Mouse (Mus musculus) hindbrain, embryonic 16.5 days (tissue): ENCODE data around the gene Hbb-y. TPM values are rescaled to one million over a fixed set of nuclear protein-coding genes. Genes with fewer than 3 reads are reported as not detected.
"Not testable (repeated sequence)": the region's sequence is repeated elsewhere in the genome, so short reads cannot be mapped to it uniquely, and the experiment has no call there.

Experiments
- ATAC-seq: fragments of 200-750 bp; cut with Nextera tagmentation; 2 replicates; pipeline ENCODE4 v1.8.0; 2017; ENCODE audit warnings: moderate TSS enrichment, moderate library complexity
- H3K27ac ChIP-seq: fragments of 300-500 bp; sonication (generic); 2 replicates; pipeline ENCODE4 v1.5.1; 2014; ENCODE audit warnings: low read depth, mild to moderate bottlenecking, control low read depth, low read length, moderate library complexity
- H3K27me3 ChIP-seq: fragments of 300-500 bp; sonication (generic); replicated peaks from 2 replicates; pipeline ENCODE4 v1.6.1; 2014; ENCODE audit warnings: low read length; ENCODE audit not compliant: control insufficient read depth, insufficient read depth
- H3K36me3 ChIP-seq: fragments of 300-500 bp; sonication (generic); 2 replicates; pipeline ENCODE4 v1.6.1; 2014; ENCODE audit warnings: mild to moderate bottlenecking, low read length, moderate library complexity, mixed read lengths; ENCODE audit not compliant: control insufficient read depth, insufficient read depth
- H3K4me1 ChIP-seq: fragments of 300-500 bp; sonication (generic); 2 replicates; pipeline ENCODE4 v1.6.1; 2014; ENCODE audit warnings: low read depth, low read length; ENCODE audit not compliant: control insufficient read depth, insufficient read depth
- H3K4me2 ChIP-seq: fragments of 300-500 bp; sonication (generic); 2 replicates; pipeline ENCODE4 v1.6.1; 2014; ENCODE audit warnings: mild to moderate bottlenecking, low read length, control low read depth, moderate library complexity
- H3K4me3 ChIP-seq: fragments of 300-500 bp; sonication (generic); 2 replicates; pipeline ENCODE4 v1.5.1; 2014; ENCODE audit warnings: mild to moderate bottlenecking, low read length, control low read depth, moderate library complexity
- H3K9ac ChIP-seq: fragments of 300-500 bp; sonication (generic); 2 replicates; pipeline ENCODE4 v1.6.1; 2014; ENCODE audit warnings: low read depth, mild to moderate bottlenecking, control low read depth, low read length, moderate library complexity
- H3K9me3 ChIP-seq: fragments of 300-500 bp; sonication (generic); 2 replicates; pipeline ENCODE4 v1.6.1; 2014; ENCODE audit warnings: mild to moderate bottlenecking, low read length, moderate library complexity; ENCODE audit not compliant: control insufficient read depth
- WGBS: fragments of 180-500 bp; shearing (Covaris S2); extraction: QIAGEN DNeasy Blood & Tissue Kit; methylation state at CpG from one replicate; pipeline ENCODE4 v1.1.7; 2014; 5-methylcytosine and 5-hydroxymethylcytosine counted together
- polyA plus RNA-seq: library from polyadenylated mRNA; unstranded; fragments of >200 nt; fragmentation: Nextera tagmentation; extraction: Ambion mirVana; gene quantifications from 2 replicates; pipeline ENCODE4 v1.2.1, GENCODE M21; 2015

Gene Hbb-y
- polyA plus RNA-seq, 1 experiment from 2014 or later, result 13.4 TPM

DNA sequence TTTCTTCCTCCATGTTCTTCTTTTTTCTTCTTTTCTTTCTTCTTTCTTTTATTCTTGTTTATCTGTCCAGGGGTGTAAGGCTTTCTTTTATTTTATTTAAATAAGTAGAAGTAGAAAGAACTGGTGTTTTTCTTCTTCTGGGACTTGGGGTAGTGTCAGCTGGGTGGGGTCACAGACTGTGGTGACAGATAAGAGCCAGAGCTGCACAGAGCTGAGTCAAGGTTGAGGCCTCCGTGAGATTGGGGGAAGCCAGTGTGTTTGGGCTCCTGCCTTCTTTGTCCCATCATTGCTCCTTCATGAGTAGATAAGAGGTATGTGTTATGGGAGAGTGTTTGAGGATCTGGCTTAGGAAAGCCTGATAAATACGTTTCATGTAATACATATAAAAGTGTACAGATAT is 6.1 kb upstream of the Hbb-y start:
- Histone ChIP-seq H3K4me2 (no peak overlapping the region), H3K4me3 (no peak overlapping the region), H3K36me3 (no peaks in the 10 kb centered on the region), H3K27me3 (no peaks in the 10 kb centered on the region), H3K4me1 (no peaks in the 10 kb centered on the region), H3K9me3 (no peaks in the 10 kb centered on the region), H3K27ac (no peak overlapping the region), H3K9ac (no peak overlapping the region)
- 78% methylated on average over 2 of the region's 2 CpGs for WGBS
- ATAC-seq, result no peak

DNA sequence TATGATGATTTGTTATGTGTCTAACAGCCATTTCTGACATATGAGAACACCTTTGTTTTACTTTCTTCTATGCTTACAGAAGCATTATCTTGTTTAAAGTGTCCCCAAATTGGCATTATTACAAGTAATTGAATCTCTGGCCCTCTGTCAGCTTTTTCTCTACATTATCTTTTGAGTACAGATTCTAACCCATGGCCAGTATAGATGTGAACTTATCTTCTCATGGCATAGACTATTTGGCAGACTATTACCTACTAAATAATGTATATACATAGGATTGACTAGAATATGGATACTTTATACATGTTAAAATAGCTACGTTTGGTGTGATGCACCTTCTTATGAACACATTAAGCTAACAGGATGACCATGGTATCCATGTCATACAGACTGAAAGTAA is 1.7 kb upstream of the Hbb-y start:
- no peak overlapping the region for H3K4me2 ChIP-seq
- H3K36me3 ChIP-seq, result no peaks in the 10 kb centered on the region
- H3K4me1 ChIP-seq, result no peaks in the 10 kb centered on the region
- no peaks in the 10 kb centered on the region for H3K9me3 ChIP-seq
- ATAC-seq, result no peak
- 73% methylated on average over 1 of the region's 1 CpGs for WGBS
- no peak overlapping the region for H3K9ac ChIP-seq
- no peaks in the 10 kb centered on the region for H3K27me3 ChIP-seq
- no peak overlapping the region for H3K27ac ChIP-seq
- no peak overlapping the region for H3K4me3 ChIP-seq

DNA sequence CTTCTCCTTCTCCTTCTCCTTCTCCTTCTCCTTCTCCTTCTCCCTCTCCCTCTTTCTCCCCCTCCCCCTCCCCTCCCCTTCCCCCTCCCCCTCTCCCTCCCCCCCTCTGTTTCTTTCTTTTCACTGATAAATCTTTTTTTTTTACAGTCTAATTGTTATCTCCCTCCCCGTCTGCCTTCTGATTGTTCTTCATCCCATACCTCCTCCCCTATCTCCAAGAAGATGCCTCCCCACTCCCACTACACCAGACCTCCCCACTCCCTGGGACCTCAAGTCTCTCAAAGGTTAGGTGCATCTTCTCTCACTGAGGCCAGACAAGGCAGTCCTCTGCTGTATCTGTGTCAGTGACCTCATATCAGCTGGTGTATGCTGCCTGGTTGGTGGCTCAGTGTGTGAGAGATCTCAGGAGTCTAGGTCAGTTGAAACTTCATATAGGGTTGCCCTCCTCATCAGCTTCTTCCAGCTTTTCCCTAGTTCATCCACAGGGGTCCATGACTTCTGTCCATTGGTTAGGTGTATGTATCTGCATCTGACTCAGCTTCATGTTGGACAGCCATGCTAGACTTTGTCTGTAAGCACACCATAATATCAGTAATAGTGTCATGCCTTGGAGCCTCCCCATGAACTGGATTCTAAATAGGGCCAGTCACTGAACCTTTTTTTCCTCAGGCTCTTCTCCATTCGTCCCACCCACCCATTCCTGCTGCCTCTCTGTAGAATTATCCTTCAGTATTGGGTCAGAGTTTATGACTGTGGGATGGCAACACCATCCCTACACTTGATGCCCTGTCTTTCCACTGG is 8.3 kb downstream of the Hbb-y start:
- Histone ChIP-seq H3K4me3 (no peak overlapping the region), H3K4me2 (no peak overlapping the region), H3K4me1 (no peaks in the 10 kb centered on the region), H3K9ac (no peak overlapping the region), H3K36me3 (no peaks in the 10 kb centered on the region), H3K9me3 (no peaks in the 10 kb centered on the region; the same call in 1 of the 2 replicates), H3K27ac (no peak overlapping the region), H3K27me3 (no peaks in the 10 kb centered on the region)
- ATAC-seq, result no peak
- WGBS, result 42% methylated on average over 2 of the region's 2 CpGs

DNA sequence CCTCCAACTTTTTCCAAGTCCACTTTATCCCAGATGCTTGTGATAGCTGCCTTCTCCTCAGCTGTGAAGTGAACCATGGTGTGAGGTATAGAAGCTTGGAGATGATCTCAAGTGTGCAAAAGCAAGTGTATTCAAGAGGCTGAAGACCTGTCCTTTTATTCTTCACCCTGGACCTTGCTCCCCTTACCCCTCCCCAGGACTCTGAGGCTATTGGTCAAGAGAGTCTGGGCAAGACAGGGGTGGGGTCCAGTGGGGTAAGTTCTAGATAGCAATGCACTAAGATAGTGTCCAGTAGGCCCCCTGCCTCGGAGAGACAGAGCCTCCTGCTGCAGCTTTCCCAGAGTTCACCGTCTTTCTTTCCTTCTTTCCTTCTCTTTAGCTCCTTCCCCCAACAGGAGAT is 10.0 kb downstream of the Hbb-y start, which contains the start of gene Hbb-bh1:
TSS of gene Hbb-bh1 (minus strand) at position 131 of the 400 bp plus-strand sequence.
- WGBS, result 78% methylated on average over 2 of the region's 2 CpGs
- Histone ChIP-seq H3K9me3 (no peaks in the 10 kb centered on the region), H3K36me3 (no peaks in the 10 kb centered on the region), H3K9ac (no peak within 1 kb of the TSS), H3K4me2 (no peak within 1 kb of the TSS), H3K4me1 (no peaks in the 10 kb centered on the region), H3K27ac (no peak within 1 kb of the TSS), H3K4me3 (no peak within 1 kb of the TSS), H3K27me3 (no peaks in the 10 kb centered on the region)
- no peak for ATAC-seq

DNA sequence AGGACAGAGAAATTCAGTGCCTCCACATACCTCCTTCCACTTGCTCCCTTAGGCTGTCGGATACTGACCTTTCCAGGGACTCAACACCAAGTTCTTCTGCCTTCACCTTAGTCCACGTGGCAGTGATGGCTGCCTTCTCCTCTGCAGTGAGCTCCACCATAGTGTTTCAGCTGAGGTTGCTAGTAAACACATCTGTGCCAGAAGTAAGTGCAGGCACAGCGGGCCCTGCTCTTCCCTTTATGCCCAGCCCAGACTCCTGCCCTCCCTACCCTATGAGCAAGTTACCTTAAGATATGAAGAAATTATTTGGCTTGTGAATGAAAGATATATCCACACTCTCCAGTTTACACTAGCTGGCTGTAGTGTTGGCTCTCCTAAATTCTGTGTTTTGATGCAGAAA is 12.7 kb downstream of the Hbb-y start, which contains the start of gene Hbb-bh2:
TSS of gene Hbb-bh2 (minus strand) at position 253 of the 400 bp plus-strand sequence.
- Histone ChIP-seq H3K4me2 (no peak within 1 kb of the TSS), H3K36me3 (no peaks in the 10 kb centered on the region), H3K27ac (no peak within 1 kb of the TSS), H3K4me1 (no peaks in the 10 kb centered on the region), H3K27me3 (no peaks in the 10 kb centered on the region), H3K9me3 (no peaks in the 10 kb centered on the region), H3K9ac (no peak within 1 kb of the TSS), H3K4me3 (no peak within 1 kb of the TSS)
- ATAC-seq, result no peak
- WGBS, result 65% methylated on average over 3 of the region's 3 CpGs

DNA sequence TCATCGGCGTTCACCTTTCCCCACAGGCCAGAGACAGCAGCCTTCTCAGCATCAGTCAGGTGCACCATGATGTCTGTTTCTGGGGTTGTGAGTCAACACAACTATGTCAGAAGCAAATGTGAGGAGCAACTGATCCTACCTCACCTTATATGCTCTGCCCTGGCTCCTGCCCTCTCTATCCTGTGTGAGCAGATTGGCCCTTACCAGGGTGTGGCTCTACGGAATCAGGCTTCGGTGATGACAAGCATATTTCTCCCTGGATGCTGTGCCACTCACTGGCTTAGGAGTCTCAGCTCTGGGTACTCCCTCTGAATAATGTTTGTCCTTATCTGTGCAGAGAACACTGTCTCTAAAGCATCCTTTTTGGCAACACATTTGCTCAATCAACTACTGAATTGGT is 25.2 kb downstream of the Hbb-y start, which contains the start of gene Hbb-bs:
TSS of gene Hbb-bs (minus strand) at position 289 of the 400 bp plus-strand sequence.
- no peaks in the 10 kb centered on the region for H3K4me1 ChIP-seq
- WGBS, result 88% methylated on average over 4 of the region's 4 CpGs
- no peaks in the 10 kb centered on the region for H3K36me3 ChIP-seq
- H3K4me3 ChIP-seq, result no peak within 1 kb of the TSS
- H3K27ac ChIP-seq, result no peak within 1 kb of the TSS
- H3K9ac ChIP-seq, result no peak within 1 kb of the TSS
- ATAC-seq, result no peak
- no peaks in the 10 kb centered on the region for H3K27me3 ChIP-seq
- no peak within 1 kb of the TSS for H3K4me2 ChIP-seq
- H3K9me3 ChIP-seq, result no peaks in the 10 kb centered on the region

DNA sequence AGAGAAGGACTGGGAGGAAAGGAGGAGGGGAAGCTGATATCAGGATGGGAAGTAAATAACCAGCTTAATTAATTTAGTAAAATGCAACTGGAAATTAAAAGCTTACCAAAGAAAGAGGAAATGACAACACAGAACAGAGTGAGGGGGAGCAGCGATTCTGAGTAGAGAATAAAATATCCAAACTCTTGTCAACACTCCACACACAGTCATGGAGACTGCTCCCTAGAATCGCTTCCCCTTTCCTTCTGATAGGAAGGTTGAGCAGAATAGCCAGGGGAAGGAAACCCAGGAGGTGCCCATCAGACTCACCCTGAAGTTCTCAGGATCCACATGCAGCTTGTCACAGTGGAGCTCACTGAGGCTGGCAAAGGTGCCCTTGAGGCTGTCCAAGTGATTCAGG is 25.9 kb downstream of the Hbb-y start:
- not testable (repeated sequence) for H3K4me1 ChIP-seq

DNA sequence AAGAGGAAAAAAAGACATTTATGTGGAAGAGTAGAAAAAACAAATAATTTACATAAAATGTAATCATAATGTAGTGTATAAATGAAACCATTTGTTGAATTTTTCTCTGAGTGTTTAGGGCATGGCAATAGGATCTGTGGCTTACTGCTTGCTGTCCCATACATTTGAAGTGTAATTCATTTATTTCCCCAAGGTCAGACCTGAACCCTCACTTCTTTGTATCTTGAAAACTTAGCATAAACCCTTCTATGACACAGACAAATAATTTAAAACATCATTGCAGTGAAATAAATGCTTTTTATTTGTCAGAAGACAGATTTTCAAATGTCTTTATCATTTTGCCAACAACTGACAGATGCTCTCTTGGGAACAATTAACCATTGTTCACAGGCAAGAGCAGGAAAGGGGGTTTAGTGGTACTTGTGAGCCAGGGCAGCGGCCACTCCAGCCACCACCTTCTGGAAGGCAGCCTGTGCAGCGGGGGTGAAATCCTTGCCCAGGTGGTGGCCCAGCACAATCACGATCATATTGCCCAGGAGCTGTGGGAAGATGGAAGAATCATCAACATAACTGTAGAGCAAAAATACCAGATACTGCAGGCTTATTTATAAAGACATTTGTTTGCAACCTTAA is 26.6 kb downstream of the Hbb-y start:
- H3K4me3 ChIP-seq, result no peak overlapping the region
- no peak overlapping the region for H3K9ac ChIP-seq

More for the DNA sequence above, 25.9 kb downstream of the Hbb-y start:
- no CpG with 5 or more reads among the region's 2 CpGs for WGBS
- not testable (repeated sequence) for H3K4me3 ChIP-seq, H3K9me3 ChIP-seq, H3K9ac ChIP-seq, H3K4me2 ChIP-seq, H3K27ac ChIP-seq, ATAC-seq, H3K27me3 ChIP-seq, H3K36me3 ChIP-seq

DNA sequence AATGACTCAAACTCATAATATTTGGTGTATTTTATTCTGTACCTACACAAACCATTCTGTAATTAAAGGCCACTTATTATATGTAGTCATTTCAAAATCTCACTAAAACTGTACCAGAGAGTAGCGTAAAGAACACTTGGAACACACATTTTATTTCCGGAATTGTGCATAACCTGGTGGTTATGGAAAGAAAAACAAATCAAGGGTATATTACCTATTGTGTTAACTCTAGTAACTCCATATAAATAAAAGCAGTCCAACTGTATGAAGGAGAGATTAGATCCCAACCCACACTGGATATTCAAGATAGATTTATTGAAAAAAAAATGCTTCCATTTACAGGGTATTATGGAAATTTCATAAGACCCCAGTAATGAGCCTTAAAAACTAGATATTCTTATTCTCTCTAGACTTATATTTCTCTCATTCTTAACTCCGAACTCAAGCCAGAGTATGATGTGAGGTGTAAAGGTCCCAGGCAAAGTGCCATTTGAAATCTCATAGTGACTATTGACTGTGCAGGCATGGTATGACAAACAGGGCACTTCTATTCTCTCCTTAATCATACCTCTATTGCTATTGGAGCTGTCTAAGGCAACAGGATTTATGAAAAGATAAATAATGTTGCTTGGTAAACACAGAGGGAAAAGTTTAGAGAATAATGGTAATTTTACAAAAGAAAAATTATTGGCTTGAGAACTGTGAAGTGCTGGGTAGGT is 27.3 kb downstream of the Hbb-y start:
- no peak for ATAC-seq
- Histone ChIP-seq H3K4me1 (no peaks in the 10 kb centered on the region), H3K36me3 (no peaks in the 10 kb centered on the region), H3K27ac (no peak overlapping the region), H3K9me3 (no peaks in the 10 kb centered on the region), H3K4me2 (no peak overlapping the region), H3K9ac (no peak overlapping the region), H3K4me3 (no peak overlapping the region), H3K27me3 (no peaks in the 10 kb centered on the region)
- WGBS, result 89% methylated on average over 3 of the region's 3 CpGs

More for the DNA sequence above, 26.6 kb downstream of the Hbb-y start:
- Histone ChIP-seq H3K9me3 (no peaks in the 10 kb centered on the region), H3K4me1 (no peaks in the 10 kb centered on the region), H3K4me2 (no peak overlapping the region), H3K27ac (no peak overlapping the region), H3K36me3 (no peaks in the 10 kb centered on the region), H3K27me3 (no peaks in the 10 kb centered on the region)
- 49% methylated on average over 3 of the region's 3 CpGs for WGBS
- no peak for ATAC-seq
